Mouse (Mus musculus) liver, embryonic 14.5 days (tissue): ENCODE measurements at regions not wholly inside any gene's neighbourhood (a gene's known extent, or its start where the extent isn't known, plus 50 kb on each side); places are given as distances from the start of the nearest gene placed in this dataset.

ENCODE experiments used
- CTCF ChIP-seq: IDR thresholded peaks from 2 replicates; pipeline ENCODE4 v1.5.1; 2016; ENCODE audit warnings: antibody characterized with exemption, low read depth, control low read depth
- EP300 ChIP-seq: IDR thresholded peaks from 2 replicates; pipeline ENCODE4 v1.6.1; 2016; ENCODE audit warnings: antibody characterized with exemption, low read depth

- TF ChIP-seq CTCF, result no peak
- no peak for TF ChIP-seq EP300
Measured at GRCm38 (mm10) chr2:9616292-9616691, 264.8 kb upstream of the 4930412O13Rik start.
